Mouse (Mus musculus): Measurements from ENCODE around the gene Camkv.

GRCm38 (mm10) chr9:107966676-107967075, 31.2 kb downstream of the Camkv start:
- TF ChIP-seq POLR2A (IDR thresholded peaks at IDR 0.05; ENCODE audit: insufficient read length, low read depth) (no peak), E2F4 (IDR thresholded peaks at IDR 0.05; ENCODE audit: insufficient read depth) (no peak), MAX (IDR thresholded peaks at IDR 0.05; ENCODE audit: low read depth) (no peak), POLR2AphosphoS2 (IDR thresholded peaks at IDR 0.05; ENCODE audit: insufficient read length, low read depth) (no peak), TCF12 (IDR thresholded peaks at IDR 0.05; ENCODE audit: insufficient read depth, poor library complexity, severe bottlenecking) (no peak)

Data from myocyte (in vitro differentiated cells).